Mouse (Mus musculus) bone marrow macrophage, adult 2 months (primary cell): ENCODE results near the gene Grwd1.

ENCODE experiments used
- CTCF ChIP-seq: IDR thresholded peaks from 2 replicates; pipeline ENCODE4 v1.5.1; 2012; ENCODE audit warnings: low read depth, mild to moderate bottlenecking, low read length, moderate library complexity
- POLR2A ChIP-seq: IDR thresholded peaks from 2 replicates; pipeline ENCODE4 v1.6.1; 2012; ENCODE audit warnings: mild to moderate bottlenecking, low read depth, low read length, borderline replicate concordance

- no peak for TF ChIP-seq CTCF
- no peak for TF ChIP-seq POLR2A
These were observed 33.7 kb upstream of the Grwd1 start for GRCm38 (mm10) chr7:45864435-45864834.
